Mouse (Mus musculus) hindbrain, embryonic 13.5 days (tissue): ENCODE data around the gene Brca2. TPM values are rescaled to one million over a fixed set of nuclear protein-coding genes. Genes with fewer than 3 reads are reported as not detected.

Source experiments
- ATAC-seq: fragments of 200-750 bp; cut with Nextera tagmentation; 2 replicates; pipeline ENCODE4 v1.8.0; 2017; ENCODE audit warnings: moderate TSS enrichment; ENCODE audit not compliant: low FRiP score
- H3K27ac ChIP-seq: fragments of 300-500 bp; sonication (generic); 2 replicates; pipeline ENCODE4 v1.5.1; 2015; ENCODE audit warnings: inconsistent platforms, mild to moderate bottlenecking, moderate library complexity
- H3K27me3 ChIP-seq: fragments of 300-500 bp; sonication (generic); 2 replicates; pipeline ENCODE4 v1.6.1; 2015; ENCODE audit warnings: mild to moderate bottlenecking, inconsistent platforms
- H3K36me3 ChIP-seq: fragments of 300-500 bp; sonication (generic); 2 replicates; pipeline ENCODE4 v1.6.1; 2015; ENCODE audit warnings: mild to moderate bottlenecking, inconsistent platforms
- H3K4me1 ChIP-seq: fragments of 300-500 bp; sonication (generic); replicated peaks from 2 replicates; pipeline ENCODE4 v1.6.1; 2015; ENCODE audit warnings: inconsistent platforms
- H3K4me2 ChIP-seq: fragments of 300-500 bp; sonication (generic); 2 replicates; pipeline ENCODE4 v1.6.1; 2015; ENCODE audit warnings: inconsistent platforms, mild to moderate bottlenecking, moderate library complexity
- H3K4me3 ChIP-seq: fragments of 300-500 bp; sonication (generic); 2 replicates; pipeline ENCODE4 v1.5.1; 2015; ENCODE audit warnings: mild to moderate bottlenecking, inconsistent platforms
- H3K9ac ChIP-seq: fragments of 300-500 bp; sonication (generic); 2 replicates; pipeline ENCODE4 v1.6.1; 2015; ENCODE audit warnings: mild to moderate bottlenecking, inconsistent platforms
- H3K9me3 ChIP-seq: fragments of 300-500 bp; sonication (generic); 2 replicates; pipeline ENCODE4 v1.6.1; 2016; ENCODE audit warnings: inconsistent platforms
- WGBS: fragments of 180-500 bp; shearing (Covaris S2); methylation state at CpG from one replicate; pipeline ENCODE4 v1.1.7; 2015; 5-methylcytosine and 5-hydroxymethylcytosine counted together
- polyA plus RNA-seq: library from polyadenylated mRNA; unstranded; fragments of >200 nt; fragmentation: Nextera tagmentation; extraction: Ambion mirVana; gene quantifications from 2 replicates; pipeline ENCODE4 v1.2.1, GENCODE M21; 2015

The Brca2 gene
- polyA plus RNA-seq, 1 experiment from 2014 or later = 13.6 TPM

DNA sequence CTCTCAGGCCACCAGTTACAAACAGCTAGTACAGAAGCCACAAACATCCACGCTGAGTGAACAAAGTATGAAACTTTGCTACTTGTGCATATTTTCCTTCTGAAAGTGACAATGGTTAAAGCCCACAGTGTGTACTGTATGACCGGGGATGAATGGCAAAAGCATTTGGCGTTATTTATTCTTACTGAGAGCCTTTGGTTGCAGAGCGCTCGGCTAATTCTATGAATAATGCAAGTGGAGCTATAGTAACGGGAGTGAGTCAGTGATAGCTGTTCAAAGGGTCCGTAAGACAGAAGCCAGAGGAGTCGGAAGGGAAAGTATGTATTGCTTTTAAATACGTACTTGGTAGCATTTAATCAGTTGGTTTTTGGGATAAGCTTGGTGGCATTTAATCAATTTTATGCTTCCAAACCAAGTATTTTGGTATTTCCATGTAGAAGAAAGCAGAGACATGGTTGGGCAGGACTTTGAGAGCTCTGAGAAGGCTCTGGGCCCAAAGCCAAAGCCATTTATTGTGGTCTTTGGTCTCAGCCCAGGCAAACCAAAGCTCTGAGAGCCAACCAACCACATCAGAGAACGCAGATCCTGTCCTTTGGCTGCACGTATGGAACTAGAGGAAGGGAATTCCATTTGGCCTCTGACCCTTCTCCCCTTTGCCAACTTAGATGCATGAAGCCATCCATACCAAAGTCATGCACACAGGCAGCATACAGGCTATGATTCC, 48.2 kb downstream of the Brca2 start:
- H3K27me3 ChIP-seq = no peaks in the 10 kb centered on the region
- peaks cover 62% of the 10 kb centered on the region for H3K36me3 ChIP-seq
- H3K27ac ChIP-seq = no peak overlapping the region
- H3K9me3 ChIP-seq = no peaks in the 10 kb centered on the region
- no peak overlapping the region for H3K9ac ChIP-seq
- no peak for ATAC-seq
- 0 out of 2 replicates have a peak, but pooled peaks cover 4% of the 10 kb centered on the region for H3K4me1 ChIP-seq
- 78% methylated on average over 11 of the region's 11 CpGs for WGBS
- no peak overlapping the region for H3K4me3 ChIP-seq
- no peak overlapping the region for H3K4me2 ChIP-seq

DNA sequence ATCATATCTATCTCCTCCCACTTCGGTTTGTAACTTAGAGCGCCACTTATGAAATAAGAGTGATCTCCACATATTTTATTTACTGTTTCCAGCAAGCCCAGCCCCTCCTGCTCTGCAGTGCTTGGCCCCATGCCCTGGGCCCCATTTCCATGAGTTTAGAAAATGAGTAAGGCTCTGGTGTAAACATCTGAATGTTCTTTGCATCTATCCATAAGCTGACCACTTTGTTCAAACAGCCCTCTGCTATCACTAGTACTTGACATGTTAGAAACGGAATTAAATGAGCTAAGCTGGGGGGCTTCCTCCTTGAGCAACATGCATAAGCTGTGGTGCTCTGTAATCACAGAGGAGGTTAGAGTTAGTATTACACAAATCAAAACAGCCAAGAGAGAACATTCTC, 52.0 kb downstream of the Brca2 start:
- no peak overlapping the region for H3K4me2 ChIP-seq
- no peak overlapping the region for H3K4me3 ChIP-seq
- no peaks in the 10 kb centered on the region for H3K4me1 ChIP-seq
- no peak overlapping the region for H3K9ac ChIP-seq
- no peaks in the 10 kb centered on the region for H3K9me3 ChIP-seq
- peaks cover 47% of the 10 kb centered on the region for H3K36me3 ChIP-seq
- WGBS = 93% methylated on average over 3 of the region's 3 CpGs
- ATAC-seq = no peak
- H3K27me3 ChIP-seq = no peaks in the 10 kb centered on the region
- no peak overlapping the region for H3K27ac ChIP-seq

- no peak for ATAC-seq
- WGBS = 85% methylated on average over 5 of the region's 5 CpGs
- Histone ChIP-seq H3K27me3 (no peaks in the 10 kb centered on the region), H3K36me3 (peaks cover 44% of the 10 kb centered on the region), H3K4me1 (no peaks in the 10 kb centered on the region), H3K9me3 (no peaks in the 10 kb centered on the region), H3K4me3 (no peak overlapping the region), H3K4me2 (no peak overlapping the region), H3K27ac (no peak overlapping the region), H3K9ac (no peak overlapping the region)
These were observed 52.5 kb downstream of the Brca2 start for GRCm38 (mm10) chr5:150574885-150575284.

- no peaks in the 10 kb centered on the region for H3K9me3 ChIP-seq
- ATAC-seq = no peak
- WGBS = 85% methylated on average over 11 of the region's 11 CpGs
- no peaks in the 10 kb centered on the region for H3K27me3 ChIP-seq
- H3K9ac ChIP-seq = no peak overlapping the region
- H3K4me3 ChIP-seq = no peak overlapping the region
- H3K36me3 ChIP-seq = peaks cover 34% of the 10 kb centered on the region
- H3K27ac ChIP-seq = no peak overlapping the region
- H3K4me2 ChIP-seq = no peak overlapping the region
- H3K4me1 ChIP-seq = no peaks in the 10 kb centered on the region
These were observed 54.4 kb downstream of the Brca2 start for GRCm38 (mm10) chr5:150576832-150577231.

- no peaks in the 10 kb centered on the region for H3K4me1 ChIP-seq
- peaks cover 16% of the 10 kb centered on the region; the same call in 1 of the 2 replicates for H3K36me3 ChIP-seq
- no peak overlapping the region for H3K9ac ChIP-seq
- 85% methylated on average over 6 of the region's 6 CpGs for WGBS
- no peaks in the 10 kb centered on the region for H3K9me3 ChIP-seq
- no peak overlapping the region for H3K4me2 ChIP-seq
- no peak for ATAC-seq
- no peak overlapping the region for H3K4me3 ChIP-seq
- no peaks in the 10 kb centered on the region for H3K27me3 ChIP-seq
- no peak overlapping the region for H3K27ac ChIP-seq
These were observed 56.3 kb downstream of the Brca2 start for GRCm38 (mm10) chr5:150578613-150579171.

DNA sequence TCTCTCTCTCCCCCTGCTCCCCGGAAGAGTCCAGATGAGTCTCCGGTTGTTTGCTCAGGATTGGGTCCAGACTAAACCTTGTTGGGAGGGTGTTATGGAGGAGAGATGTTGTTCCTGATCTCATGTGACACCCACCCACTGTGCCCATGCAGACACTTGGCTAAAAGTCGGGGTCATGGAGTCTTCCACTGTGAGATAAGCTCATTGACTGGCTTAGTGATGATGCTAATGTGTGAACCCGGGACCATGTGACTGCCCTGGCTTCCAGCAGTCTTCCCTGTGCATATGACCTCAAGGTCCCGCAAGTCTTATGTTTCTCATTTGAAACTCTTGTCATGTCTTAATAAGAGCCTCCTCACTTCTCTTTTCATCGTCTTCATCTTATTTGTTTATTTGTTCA, 58.8 kb downstream of the Brca2 start:
- 74% methylated on average over 6 of the region's 6 CpGs for WGBS
- Histone ChIP-seq H3K4me1 (no peaks in the 10 kb centered on the region), H3K9ac (no peak overlapping the region), H3K9me3 (no peaks in the 10 kb centered on the region), H3K36me3 (0 out of 2 replicates have a peak, but pooled peaks cover 3% of the 10 kb centered on the region), H3K4me2 (no peak overlapping the region), H3K27ac (no peak overlapping the region), H3K27me3 (no peaks in the 10 kb centered on the region), H3K4me3 (no peak overlapping the region)
- no peak for ATAC-seq

GRCm38 (mm10) chr5:150583181-150583580, 60.8 kb downstream of the Brca2 start:
- 83% methylated on average over 5 of the region's 5 CpGs for WGBS

GRCm38 (mm10) chr5:150583622-150584336, 61.3 kb downstream of the Brca2 start:
- ATAC-seq = no peak
- 69% methylated on average over 5 of the region's 5 CpGs for WGBS

More at GRCm38 (mm10) chr5:150583181-150583580, 60.8 kb downstream of the Brca2 start:
- no peaks in the 10 kb centered on the region for H3K9me3 ChIP-seq
- no peak overlapping the region for H3K9ac ChIP-seq
- ATAC-seq = no peak
- no peak overlapping the region for H3K4me2 ChIP-seq
- no peaks in the 10 kb centered on the region for H3K36me3 ChIP-seq
- H3K27me3 ChIP-seq = no peaks in the 10 kb centered on the region
- H3K4me3 ChIP-seq = no peak overlapping the region
- no peaks in the 10 kb centered on the region for H3K4me1 ChIP-seq
- H3K27ac ChIP-seq = no peak overlapping the region

DNA sequence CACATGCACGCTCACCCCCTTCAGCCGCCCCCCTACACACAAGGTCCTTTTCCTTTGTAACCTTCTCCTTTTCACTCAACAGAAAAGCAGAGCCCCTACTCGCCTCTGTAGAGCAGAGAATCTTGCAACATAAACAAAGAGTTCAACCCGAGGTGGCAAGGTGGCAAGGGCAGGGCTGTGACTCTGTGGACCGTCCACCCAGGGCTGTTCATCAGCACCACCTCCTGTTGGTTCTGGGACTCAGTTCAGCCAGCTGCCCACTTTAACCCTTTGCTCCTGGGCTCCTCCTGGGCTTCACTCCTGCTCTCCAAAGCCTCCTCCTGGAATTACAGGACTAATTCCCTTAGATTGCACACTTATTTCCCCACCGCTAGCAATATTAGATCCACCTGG, 61.9 kb downstream of the Brca2 start:
- Histone ChIP-seq H3K36me3 (no peaks in the 10 kb centered on the region), H3K27me3 (no peaks in the 10 kb centered on the region), H3K4me1 (no peaks in the 10 kb centered on the region), H3K9me3 (no peaks in the 10 kb centered on the region), H3K4me2 (no peak overlapping the region), H3K9ac (no peak overlapping the region), H3K27ac (no peak overlapping the region), H3K4me3 (no peak overlapping the region)
- 56% methylated on average over 6 of the region's 6 CpGs for WGBS
- no peak for ATAC-seq

More at GRCm38 (mm10) chr5:150583622-150584336, 61.3 kb downstream of the Brca2 start:
- Histone ChIP-seq H3K4me2 (no peak overlapping the region), H3K9ac (no peak overlapping the region), H3K36me3 (no peaks in the 10 kb centered on the region), H3K9me3 (no peaks in the 10 kb centered on the region), H3K27me3 (no peaks in the 10 kb centered on the region), H3K4me1 (no peaks in the 10 kb centered on the region), H3K4me3 (no peak overlapping the region), H3K27ac (no peak overlapping the region)

- Histone ChIP-seq H3K9me3 (no peaks in the 10 kb centered on the region), H3K27ac (no peak overlapping the region), H3K27me3 (peaks cover 21% of the 10 kb centered on the region), H3K4me1 (peaks cover 17% of the 10 kb centered on the region), H3K9ac (no peak overlapping the region), H3K4me3 (no peak overlapping the region), H3K36me3 (no peaks in the 10 kb centered on the region), H3K4me2 (no peak overlapping the region)
- WGBS = 81% methylated on average over 2 of the region's 2 CpGs
- no peak for ATAC-seq
These were observed 67.5 kb downstream of the Brca2 start for GRCm38 (mm10) chr5:150589945-150590344.

DNA sequence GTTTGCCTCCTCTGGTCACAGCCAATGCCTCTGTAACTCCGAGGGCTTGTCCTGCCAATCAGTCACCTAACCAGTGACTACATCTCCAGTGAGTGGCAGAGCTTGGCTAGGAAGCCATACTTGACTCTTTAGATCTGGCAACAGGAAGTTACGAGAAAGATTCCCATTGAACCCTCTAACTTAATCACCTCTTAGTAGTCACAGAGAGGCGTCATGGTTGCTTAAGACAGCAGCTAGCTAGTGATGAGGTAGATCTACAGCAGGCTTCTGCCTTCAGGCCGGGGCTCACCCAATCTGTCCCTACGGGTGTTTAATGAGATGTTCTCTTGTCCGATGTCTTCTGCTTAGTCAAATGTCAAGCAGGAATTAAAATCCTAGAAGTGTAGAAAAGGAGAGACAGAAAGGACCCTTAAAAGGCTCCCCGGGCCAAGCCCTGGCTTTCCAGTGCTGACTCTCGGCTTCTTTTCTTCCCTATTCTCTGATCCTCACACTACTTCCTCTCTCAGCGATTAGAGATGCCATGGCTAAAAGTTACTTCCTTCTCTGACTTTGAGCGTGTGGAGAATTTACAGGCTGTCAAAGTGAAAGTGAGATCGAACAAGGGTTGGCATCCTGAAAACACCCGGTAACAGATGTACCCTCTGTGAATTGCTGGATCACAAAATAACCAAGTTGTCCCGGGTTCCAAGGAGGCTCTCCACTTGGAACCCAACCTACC, 69.9 kb downstream of the Brca2 start:
- WGBS = 80% methylated on average over 13 of the region's 13 CpGs
- peak overlapping the region; percentile 84; the same call in 1 of the 2 replicates for H3K4me3 ChIP-seq
- peak overlapping the region; percentile 98 for H3K4me2 ChIP-seq
- peaks cover 19% of the 10 kb centered on the region for H3K4me1 ChIP-seq
- H3K36me3 ChIP-seq = no peaks in the 10 kb centered on the region
- H3K27me3 ChIP-seq = peaks cover 45% of the 10 kb centered on the region
- no peak for ATAC-seq
- no peak overlapping the region for H3K9ac ChIP-seq
- H3K27ac ChIP-seq = no peak overlapping the region
- H3K9me3 ChIP-seq = no peaks in the 10 kb centered on the region
